ENCODE assay signal across 9 mouse cellular contexts in genomic region chrX:10117065-10117719, GRCm38 (mm10). TPM values are rescaled to one million over a fixed set of nuclear protein-coding genes. Genes with fewer than 3 reads are reported as not detected.
DNase-seq lines count a peak whose midpoint lies in the region; ATAC-seq and TF ChIP-seq lines count a peak whose summit lies in the region.
"Had no signal": no experiment of that assay in that cellular context is flagged by ENCODE, and none has a peak within 500 bp of the region (broad histone marks: within the 10 kb centered on the region; RNA-seq: fewer than 3 reads in every experiment).

TSS of gene Srpx (minus strand) at chrX:10117709.

- H3K27ac ChIP-seq in heart, postnatal 0 days (ENCODE audit: low read depth) = no peak within 1 kb of the TSS
- H3K27ac ChIP-seq in liver, embryonic 14.5 days = no peak within 1 kb of the TSS
- H3K27ac ChIP-seq in stomach, embryonic 16.5 days (ENCODE audit: low read length) = peak within 1 kb of the TSS; percentile 38; the same call in 1 of the 2 replicates

- no peaks in the 10 kb centered on the region for H3K36me3 ChIP-seq in heart, postnatal 0 days (replicated peaks; ENCODE audit: control insufficient read depth, insufficient read depth, low read length)
- H3K36me3 ChIP-seq in liver, embryonic 14.5 days (replicated peaks; ENCODE audit: control insufficient read depth, insufficient read depth, low read depth) = no peaks in the 10 kb centered on the region
- H3K36me3 ChIP-seq in stomach, embryonic 16.5 days (ENCODE audit: control insufficient read depth, insufficient read depth, low read length) = no peaks in the 10 kb centered on the region

- TF ChIP-seq CTCF in brain, embryonic 14.5 days (IDR thresholded peaks at IDR 0.05; ENCODE audit: borderline replicate concordance, extremely low read depth, insufficient read depth, insufficient read length) = no peak
- no peak for TF ChIP-seq CTCF in heart, postnatal 0 days (IDR thresholded peaks at IDR 0.05; ENCODE audit: low read depth)
- no peak for TF ChIP-seq CTCF in liver, embryonic 14.5 days (IDR thresholded peaks at IDR 0.05; ENCODE audit: low read depth)

- ATAC-seq in heart, postnatal 0 days (ENCODE audit: insufficient read depth, low read depth) = no peak
- no peak for ATAC-seq in liver, embryonic 14.5 days (ENCODE audit: insufficient read depth)
- ATAC-seq in stomach, embryonic 16.5 days (ENCODE audit: insufficient read depth, low FRiP score) = peak; percentile 50; the same call in 1 of the 2 replicates
- no peak for ATAC-seq in activated CD4-positive, CD25-positive, alpha-beta regulatory T cell, adult 4 months

- DNase-seq in gastrocnemius, postnatal 10 days = peak; percentile 14
- DNase-seq in gastrocnemius, postnatal 25 days = no peak
- peak; percentile 62 for DNase-seq in brain, embryonic 14.5 days (ENCODE audit: low read depth)
- DNase-seq in heart, postnatal 0 days (ENCODE audit: low spot score) = no peak
- DNase-seq in liver, embryonic 14.5 days (ENCODE audit: low read depth in 3 of 3, low spot score in 3 of 3) = no peak
- no peak for DNase-seq in adrenal gland, adult 8-10 months

- TF ChIP-seq POLR2A in brain, embryonic 14.5 days (IDR thresholded peaks at IDR 0.05; ENCODE audit: borderline replicate concordance, extremely low read depth, insufficient read depth, insufficient read length, poor library complexity, severe bottlenecking) = no peak

- peak within 1 kb of the TSS; percentile 57 for H3K4me2 ChIP-seq in heart, postnatal 0 days (ENCODE audit: low read depth, low read length)
- peak within 1 kb of the TSS; percentile 33; the same call in 1 of the 2 replicates for H3K4me2 ChIP-seq in liver, embryonic 14.5 days (ENCODE audit: low read depth)
- H3K4me2 ChIP-seq in stomach, embryonic 16.5 days (ENCODE audit: low read depth, low read length) = peak within 1 kb of the TSS; percentile 56

- 0 out of 2 replicates have a peak within 1 kb of the TSS, but pooled peaks have one; percentile 3 for H3K9ac ChIP-seq in heart, postnatal 0 days (replicated peaks; ENCODE audit: low read depth, low read length)
- no peak within 1 kb of the TSS for H3K9ac ChIP-seq in liver, embryonic 14.5 days (replicated peaks)
- H3K9ac ChIP-seq in stomach, embryonic 16.5 days (ENCODE audit: low read length) = peak within 1 kb of the TSS; percentile 72

- H3K4me3 ChIP-seq in heart, postnatal 0 days (ENCODE audit: low read depth, low read length) = peak within 1 kb of the TSS; percentile 42
- H3K4me3 ChIP-seq in liver, embryonic 14.5 days (ENCODE audit: insufficient read depth in 1 of 2, low read depth in 2 of 2, low read length in 2 of 2) = no peak within 1 kb of the TSS
- peak within 1 kb of the TSS; percentile 44 for H3K4me3 ChIP-seq in stomach, embryonic 16.5 days (replicated peaks; ENCODE audit: low read length)
- H3K4me3 ChIP-seq: erythroblast, embryonic 14.5 days had no signal

- no peaks in the 10 kb centered on the region for H3K27me3 ChIP-seq in heart, postnatal 0 days (ENCODE audit: control insufficient read depth, insufficient read depth, low read length)
- H3K27me3 ChIP-seq in liver, embryonic 14.5 days (ENCODE audit: control insufficient read depth, insufficient read depth, low read length) = no peaks in the 10 kb centered on the region
- no peaks in the 10 kb centered on the region for H3K27me3 ChIP-seq in stomach, embryonic 16.5 days (ENCODE audit: control insufficient read depth, insufficient read depth, low read length)

- H3K4me1 ChIP-seq in heart, postnatal 0 days (ENCODE audit: control insufficient read depth, insufficient read depth) = no peaks in the 10 kb centered on the region
- no peaks in the 10 kb centered on the region for H3K4me1 ChIP-seq in liver, embryonic 14.5 days (replicated peaks; ENCODE audit: control insufficient read depth in 2 of 2, insufficient read depth in 2 of 2, low read length in 1 of 2)
- H3K4me1 ChIP-seq in stomach, embryonic 16.5 days (ENCODE audit: control insufficient read depth, insufficient read depth, low read length) = no peaks in the 10 kb centered on the region

- no peaks in the 10 kb centered on the region for H3K9me3 ChIP-seq in heart, postnatal 0 days (replicated peaks; ENCODE audit: control insufficient read depth, low read length)
- no peaks in the 10 kb centered on the region for H3K9me3 ChIP-seq in liver, embryonic 14.5 days (ENCODE audit: control insufficient read depth, low read length)
- no peaks in the 10 kb centered on the region for H3K9me3 ChIP-seq in stomach, embryonic 16.5 days (replicated peaks; ENCODE audit: control insufficient read depth, low read length)

- WGBS in heart, postnatal 0 days = 21% methylated on average over 19 of the region's 19 CpGs
- WGBS in liver, embryonic 14.5 days (ENCODE audit: insufficient replicate concordance) = 13% methylated on average over 19 of the region's 19 CpGs
- 16% methylated on average over 19 of the region's 19 CpGs for WGBS in stomach, embryonic 16.5 days

- TF ChIP-seq EP300 in heart, postnatal 0 days (IDR thresholded peaks at IDR 0.05; ENCODE audit: low read depth) = no peak
- no peak for TF ChIP-seq EP300 in liver, embryonic 14.5 days (IDR thresholded peaks at IDR 0.05; ENCODE audit: low read depth)

RNA-seq across cellular contexts. Expression of gene Srpx, which starts in this region (rescaled TPM):
- total RNA-seq in gastrocnemius, postnatal 10 days (2021) = 10 to 100 TPM; 22.4 to 25.1 TPM
- 1 to 10 TPM; 5.7 to 8.1 TPM for total RNA-seq in gastrocnemius, postnatal 25 days (2021)
- 4.3 and 5.0 TPM in 2 replicates for polyA plus RNA-seq in brain, embryonic 14.5 days (2012; rRNA removed)
- total RNA-seq in heart, postnatal 0 days (2014; rRNA removed; ENCODE audit: low replicate concordance) = 10.2 and 10.8 TPM in 2 replicates
- 8.9 and 12.5 TPM in 2 replicates for polyA plus RNA-seq in heart, postnatal 0 days (2015; fragmentation: Nextera tagmentation; extraction: Ambion mirVana)
- 0.36 and 0.71 TPM in 2 replicates for polyA plus RNA-seq in liver, embryonic 14.5 days (2012; rRNA removed)
- 0.72 and 0.76 TPM in 2 replicates for polyA plus RNA-seq in liver, embryonic 14.5 days (2014; fragmentation: Nextera tagmentation; extraction: Ambion mirVana)
- polyA plus RNA-seq in stomach, embryonic 16.5 days (2015; fragmentation: Nextera tagmentation; extraction: Ambion mirVana) = 30.0 and 36.6 TPM in 2 replicates
- polyA plus RNA-seq in activated CD4-positive, CD25-positive, alpha-beta regulatory T cell, adult 4 months (2017; shearing (Covaris generic)) = not detected
- 1 to 10 TPM; 4.0 to 6.4 (median 4.6) TPM for total RNA-seq in adrenal gland, adult 8-10 months (2022)
- polyA plus RNA-seq: erythroblast, embryonic 14.5 days had no signal

Comparison
In these comparisons a context has a peak if more than half of its experiments do, and no peak if none do; other contexts are left out.
1. DNase-seq: peak in gastrocnemius, postnatal 10 days (single experiment) and brain, embryonic 14.5 days (single experiment); none in gastrocnemius, postnatal 25 days (single experiment), heart, postnatal 0 days (single experiment), liver, embryonic 14.5 days (0 of 3) and adrenal gland, adult 8-10 months (single experiment).
2. H3K4me3 ChIP-seq: peak in heart, postnatal 0 days (single experiment) and stomach, embryonic 16.5 days (single experiment); none in liver, embryonic 14.5 days (0 of 2).
3. Peak in every context shown above with its lines, with median percentiles within 50 percentile points of each other: H3K4me2 ChIP-seq.